Mouse (Mus musculus): Measurements from ENCODE around the gene Plxdc1. TPM values are rescaled to one million over a fixed set of nuclear protein-coding genes. Genes with fewer than 3 reads are reported as not detected.

Plxdc1 gene
- polyA plus RNA-seq, 1 experiment from 2014 or later, result not detected

DNA sequence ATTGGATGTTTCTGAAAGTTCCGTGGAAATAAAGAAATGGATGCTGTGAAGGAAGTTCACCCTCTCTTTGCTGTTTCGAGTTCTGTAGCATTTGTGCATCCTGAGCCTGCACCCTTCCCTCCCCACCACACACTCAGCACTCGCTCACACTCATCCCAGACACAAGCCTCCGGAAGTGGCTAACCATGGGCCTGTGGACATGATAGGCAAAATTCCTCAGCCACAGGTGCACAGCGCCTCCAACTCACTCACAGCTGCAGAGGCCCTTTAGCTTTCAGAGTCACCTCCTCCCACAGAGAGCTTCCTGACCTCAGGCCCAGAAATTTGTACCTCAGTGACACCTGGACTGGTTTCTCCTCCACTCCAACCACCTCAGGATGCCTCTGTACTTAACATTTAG, 8.4 kb downstream of the Plxdc1 start:
- no peak overlapping the region for H3K4me3 ChIP-seq (ENCODE audit: low read depth, low read length)
- no peak overlapping the region for H3K27ac ChIP-seq (ENCODE audit: low read depth, low read length)
- no peak overlapping the region for H3K9ac ChIP-seq (ENCODE audit: low read depth, low read length)
- H3K9me3 ChIP-seq (replicated peaks; ENCODE audit: control insufficient read depth, low read length), result no peaks in the 10 kb centered on the region
- ATAC-seq (replicated peaks; ENCODE audit: insufficient number of reproducible peaks, low FRiP score, low TSS enrichment), result no peak
- no peak overlapping the region for H3K4me2 ChIP-seq
- WGBS (ENCODE audit: insufficient replicate concordance), result 61% methylated on average over 5 of the region's 5 CpGs
- H3K36me3 ChIP-seq (ENCODE audit: control insufficient read depth, insufficient read depth, low read length), result no peaks in the 10 kb centered on the region
- H3K4me1 ChIP-seq (ENCODE audit: control insufficient read depth, insufficient read depth, low read length), result no peaks in the 10 kb centered on the region
- H3K27me3 ChIP-seq (ENCODE audit: control insufficient read depth, insufficient read depth, low read length), result peaks cover 10% of the 10 kb centered on the region; the same call in 1 of the 2 replicates

DNA sequence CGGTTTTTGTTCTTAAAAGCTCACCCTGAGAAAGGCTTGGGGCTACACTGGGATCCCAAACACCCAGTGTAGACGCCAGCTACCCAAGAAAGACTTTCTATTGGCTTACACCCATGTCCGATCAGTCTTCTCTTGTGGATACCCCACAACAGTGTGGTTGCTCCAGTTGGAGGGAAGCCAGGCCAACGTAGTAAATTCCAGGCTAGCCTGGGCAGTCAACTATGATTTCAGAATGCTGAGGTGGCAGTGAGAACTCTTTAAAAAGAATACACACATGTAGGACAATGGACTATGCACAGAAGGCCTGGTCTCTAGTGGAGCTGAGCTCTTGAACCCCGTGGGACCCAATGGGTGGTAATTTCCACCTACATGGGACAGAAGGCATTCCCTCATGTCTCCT, 11.5 kb downstream of the Plxdc1 start:
- Histone ChIP-seq H3K36me3 (ENCODE audit: control insufficient read depth, insufficient read depth, low read length) (no peaks in the 10 kb centered on the region), H3K27ac (ENCODE audit: low read depth, low read length) (no peak overlapping the region), H3K4me1 (ENCODE audit: control insufficient read depth, insufficient read depth, low read length) (no peaks in the 10 kb centered on the region), H3K9me3 (replicated peaks; ENCODE audit: control insufficient read depth, low read length) (no peaks in the 10 kb centered on the region), H3K9ac (ENCODE audit: low read depth, low read length) (no peak overlapping the region), H3K27me3 (ENCODE audit: control insufficient read depth, insufficient read depth, low read length) (peaks cover 2% of the 10 kb centered on the region; the same call in 1 of the 2 replicates), H3K4me3 (ENCODE audit: low read depth, low read length) (no peak overlapping the region), H3K4me2 (no peak overlapping the region)
- no peak for ATAC-seq (replicated peaks; ENCODE audit: insufficient number of reproducible peaks, low FRiP score, low TSS enrichment)
- 87% methylated on average over 5 of the region's 5 CpGs for WGBS (ENCODE audit: insufficient replicate concordance)

DNA sequence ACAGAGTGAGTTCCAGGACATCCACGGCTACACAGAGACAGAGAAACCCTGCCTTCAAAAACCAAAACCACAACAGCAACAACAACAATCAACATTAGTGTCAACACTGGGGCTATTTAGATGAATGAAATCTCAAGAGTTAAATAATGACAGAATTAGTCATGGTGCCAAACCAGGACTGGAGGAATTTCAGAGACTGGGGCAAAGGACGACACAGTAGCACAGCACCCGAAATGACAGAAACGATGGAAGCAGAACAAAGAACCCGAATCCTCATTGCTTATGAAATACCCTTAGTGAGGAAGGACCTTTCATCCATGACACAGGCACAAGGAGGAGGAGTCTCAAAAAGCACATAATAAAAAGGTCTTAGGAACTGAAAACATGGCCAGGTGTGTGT, 12.1 kb downstream of the Plxdc1 start:
- no peak overlapping the region for H3K9ac ChIP-seq (ENCODE audit: low read depth, low read length)
- WGBS (ENCODE audit: insufficient replicate concordance), result 86% methylated on average over 5 of the region's 5 CpGs
- ATAC-seq (replicated peaks; ENCODE audit: insufficient number of reproducible peaks, low FRiP score, low TSS enrichment), result no peak

DNA sequence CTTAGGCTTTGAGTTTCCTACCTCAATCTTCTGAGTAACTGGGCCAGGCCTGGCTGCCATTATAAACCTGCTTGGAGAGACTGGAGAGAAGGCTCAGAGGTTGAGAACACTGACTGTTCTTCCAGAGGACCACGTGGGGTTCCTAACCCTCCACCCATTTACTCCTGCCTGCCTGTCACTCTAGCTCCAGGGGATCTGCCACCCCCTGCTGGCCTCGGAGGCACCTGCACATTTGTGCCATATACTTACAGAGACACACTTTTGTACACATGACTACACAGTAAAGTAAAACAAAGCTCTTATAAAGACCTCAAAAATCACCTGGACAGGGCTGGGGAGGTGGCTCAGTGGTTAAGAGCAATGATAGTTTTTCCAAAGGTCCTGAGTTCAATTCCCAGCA, 13.8 kb downstream of the Plxdc1 start:
- H3K4me1 ChIP-seq (ENCODE audit: control insufficient read depth, insufficient read depth, low read length), result no peaks in the 10 kb centered on the region
- no peak overlapping the region for H3K4me2 ChIP-seq
- no peak overlapping the region for H3K4me3 ChIP-seq (ENCODE audit: low read depth, low read length)
- H3K27me3 ChIP-seq (ENCODE audit: control insufficient read depth, insufficient read depth, low read length), result no peaks in the 10 kb centered on the region
- H3K36me3 ChIP-seq (ENCODE audit: control insufficient read depth, insufficient read depth, low read length), result no peaks in the 10 kb centered on the region
- no peak for ATAC-seq (replicated peaks; ENCODE audit: insufficient number of reproducible peaks, low FRiP score, low TSS enrichment)
- WGBS (ENCODE audit: insufficient replicate concordance), result 70% methylated on average over 2 of the region's 2 CpGs
- H3K27ac ChIP-seq (ENCODE audit: low read depth, low read length), result no peak overlapping the region
- no peaks in the 10 kb centered on the region for H3K9me3 ChIP-seq (replicated peaks; ENCODE audit: control insufficient read depth, low read length)
- no peak overlapping the region for H3K9ac ChIP-seq (ENCODE audit: low read depth, low read length)

More for the DNA sequence above, 12.1 kb downstream of the Plxdc1 start:
- Histone ChIP-seq H3K27me3 (ENCODE audit: control insufficient read depth, insufficient read depth, low read length) (peaks cover 2% of the 10 kb centered on the region; the same call in 1 of the 2 replicates), H3K27ac (ENCODE audit: low read depth, low read length) (no peak overlapping the region), H3K4me1 (ENCODE audit: control insufficient read depth, insufficient read depth, low read length) (no peaks in the 10 kb centered on the region), H3K36me3 (ENCODE audit: control insufficient read depth, insufficient read depth, low read length) (no peaks in the 10 kb centered on the region), H3K9me3 (replicated peaks; ENCODE audit: control insufficient read depth, low read length) (no peaks in the 10 kb centered on the region), H3K4me3 (ENCODE audit: low read depth, low read length) (no peak overlapping the region), H3K4me2 (no peak overlapping the region)

DNA sequence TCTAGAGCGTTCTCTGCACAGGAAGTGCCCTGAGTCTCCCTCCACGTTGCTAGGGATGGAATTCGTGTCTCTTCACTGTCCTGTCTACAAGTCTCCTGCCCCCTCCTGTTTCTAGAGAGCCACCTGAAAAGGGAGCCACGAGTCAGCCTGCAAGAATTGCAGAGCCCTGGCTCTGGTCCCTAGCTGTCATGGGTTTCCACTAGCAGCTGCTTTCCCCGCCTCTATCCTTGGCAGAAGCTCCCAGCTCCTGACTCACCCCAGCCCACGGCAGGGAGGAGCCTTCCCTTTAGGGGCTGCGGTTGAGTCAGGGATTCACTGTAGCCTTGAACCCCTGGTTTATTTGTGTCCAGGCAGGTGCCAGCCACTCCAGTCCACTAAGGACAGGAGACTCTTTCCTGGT, 15.0 kb downstream of the Plxdc1 start:
- Histone ChIP-seq H3K27me3 (ENCODE audit: control insufficient read depth, insufficient read depth, low read length) (peaks cover 3% of the 10 kb centered on the region; the same call in 1 of the 2 replicates), H3K36me3 (ENCODE audit: control insufficient read depth, insufficient read depth, low read length) (no peaks in the 10 kb centered on the region), H3K4me2 (no peak overlapping the region), H3K4me1 (ENCODE audit: control insufficient read depth, insufficient read depth, low read length) (no peaks in the 10 kb centered on the region), H3K9me3 (replicated peaks; ENCODE audit: control insufficient read depth, low read length) (no peaks in the 10 kb centered on the region), H3K4me3 (ENCODE audit: low read depth, low read length) (no peak overlapping the region), H3K27ac (ENCODE audit: low read depth, low read length) (no peak overlapping the region), H3K9ac (ENCODE audit: low read depth, low read length) (no peak overlapping the region)
- no peak for ATAC-seq (replicated peaks; ENCODE audit: insufficient number of reproducible peaks, low FRiP score, low TSS enrichment)
- 23% methylated on average over 7 of the region's 7 CpGs for WGBS (ENCODE audit: insufficient replicate concordance)

DNA sequence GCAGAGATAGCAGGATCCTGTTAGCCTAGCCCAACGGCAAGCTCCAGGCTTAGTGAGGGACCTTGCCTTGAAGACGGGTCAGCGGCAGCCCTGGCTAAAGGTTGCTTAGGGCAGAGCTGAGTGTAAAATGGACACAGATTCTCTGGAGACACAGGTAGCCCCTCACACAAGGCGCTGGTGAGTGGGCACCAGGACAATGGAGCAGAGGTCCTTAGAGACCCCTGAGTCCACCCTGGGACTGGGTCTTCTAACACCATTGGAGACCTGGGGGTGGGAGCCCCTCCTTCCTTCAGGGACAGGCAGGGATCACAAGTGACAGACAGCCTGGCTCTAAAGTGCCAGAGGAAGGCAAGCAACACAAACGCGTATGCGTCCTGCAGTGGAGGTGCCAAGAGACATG, 15.5 kb downstream of the Plxdc1 start:
- no peak overlapping the region for H3K27ac ChIP-seq (ENCODE audit: low read depth, low read length)
- no peaks in the 10 kb centered on the region for H3K4me1 ChIP-seq (ENCODE audit: control insufficient read depth, insufficient read depth, low read length)
- no peaks in the 10 kb centered on the region for H3K36me3 ChIP-seq (ENCODE audit: control insufficient read depth, insufficient read depth, low read length)
- no peaks in the 10 kb centered on the region for H3K9me3 ChIP-seq (replicated peaks; ENCODE audit: control insufficient read depth, low read length)
- WGBS (ENCODE audit: insufficient replicate concordance), result 75% methylated on average over 7 of the region's 7 CpGs
- no peak overlapping the region for H3K9ac ChIP-seq (ENCODE audit: low read depth, low read length)
- no peak for ATAC-seq (replicated peaks; ENCODE audit: insufficient number of reproducible peaks, low FRiP score, low TSS enrichment)
- H3K4me2 ChIP-seq, result no peak overlapping the region
- H3K27me3 ChIP-seq (ENCODE audit: control insufficient read depth, insufficient read depth, low read length), result peaks cover 3% of the 10 kb centered on the region; the same call in 1 of the 2 replicates
- H3K4me3 ChIP-seq (ENCODE audit: low read depth, low read length), result no peak overlapping the region

DNA sequence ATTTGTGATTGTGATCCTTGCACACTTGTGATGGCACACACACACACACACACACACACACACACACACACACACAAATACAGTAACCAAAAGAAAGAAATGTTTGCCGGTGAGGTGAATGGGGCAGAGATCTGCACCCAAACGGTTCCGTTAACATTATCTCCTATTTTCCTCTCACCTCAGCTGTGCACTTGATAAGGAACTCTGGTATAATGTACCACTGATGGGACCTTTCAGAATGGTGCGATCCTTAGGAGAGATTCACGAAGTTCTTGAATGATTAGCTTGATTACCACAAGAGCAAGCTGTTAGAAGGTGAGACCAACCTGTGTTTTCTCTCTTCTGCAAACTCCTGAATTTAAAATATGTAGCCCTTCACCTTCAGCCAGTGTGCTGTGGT, 17.9 kb downstream of the Plxdc1 start:
- no peak for ATAC-seq (replicated peaks; ENCODE audit: insufficient number of reproducible peaks, low FRiP score, low TSS enrichment)
- Histone ChIP-seq H3K4me1 (ENCODE audit: control insufficient read depth, insufficient read depth, low read length) (no peaks in the 10 kb centered on the region), H3K4me2 (no peak overlapping the region), H3K9ac (ENCODE audit: low read depth, low read length) (no peak overlapping the region), H3K9me3 (replicated peaks; ENCODE audit: control insufficient read depth, low read length) (no peaks in the 10 kb centered on the region), H3K27me3 (ENCODE audit: control insufficient read depth, insufficient read depth, low read length) (peaks cover 5% of the 10 kb centered on the region; the same call in 1 of the 2 replicates), H3K36me3 (ENCODE audit: control insufficient read depth, insufficient read depth, low read length) (no peaks in the 10 kb centered on the region), H3K27ac (ENCODE audit: low read depth, low read length) (no peak overlapping the region), H3K4me3 (ENCODE audit: low read depth, low read length) (no peak overlapping the region)
- 54% methylated on average over 5 of the region's 5 CpGs for WGBS (ENCODE audit: insufficient replicate concordance)

DNA sequence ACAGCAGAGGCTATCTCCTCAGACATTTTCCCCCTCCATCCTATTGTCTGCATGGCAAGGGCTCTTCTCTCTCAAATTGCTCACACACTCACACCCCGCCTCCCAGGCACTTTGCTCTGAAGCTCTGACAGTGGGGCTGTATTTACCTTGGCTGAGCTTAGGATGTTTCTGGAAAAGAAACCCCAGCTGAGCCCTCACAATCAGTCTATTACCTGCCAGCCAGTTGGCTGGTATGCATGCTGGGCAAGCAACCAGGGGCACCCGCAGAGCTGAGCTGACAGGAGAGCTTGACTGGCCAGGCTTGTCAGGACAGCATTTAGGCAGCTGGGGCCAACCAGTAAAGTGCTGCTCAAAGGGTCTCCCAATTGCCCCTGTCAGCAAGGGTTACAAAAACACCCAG, 19.1 kb downstream of the Plxdc1 start:
- Histone ChIP-seq H3K36me3 (ENCODE audit: control insufficient read depth, insufficient read depth, low read length) (no peaks in the 10 kb centered on the region), H3K9ac (ENCODE audit: low read depth, low read length) (no peak overlapping the region), H3K4me3 (ENCODE audit: low read depth, low read length) (no peak overlapping the region), H3K4me2 (no peak overlapping the region), H3K4me1 (ENCODE audit: control insufficient read depth, insufficient read depth, low read length) (no peaks in the 10 kb centered on the region), H3K27ac (ENCODE audit: low read depth, low read length) (no peak overlapping the region), H3K27me3 (ENCODE audit: control insufficient read depth, insufficient read depth, low read length) (peaks cover 5% of the 10 kb centered on the region; the same call in 1 of the 2 replicates), H3K9me3 (replicated peaks; ENCODE audit: control insufficient read depth, low read length) (no peaks in the 10 kb centered on the region)
- WGBS (ENCODE audit: insufficient replicate concordance), result 43% methylated on average over 2 of the region's 2 CpGs
- ATAC-seq (replicated peaks; ENCODE audit: insufficient number of reproducible peaks, low FRiP score, low TSS enrichment), result no peak

DNA sequence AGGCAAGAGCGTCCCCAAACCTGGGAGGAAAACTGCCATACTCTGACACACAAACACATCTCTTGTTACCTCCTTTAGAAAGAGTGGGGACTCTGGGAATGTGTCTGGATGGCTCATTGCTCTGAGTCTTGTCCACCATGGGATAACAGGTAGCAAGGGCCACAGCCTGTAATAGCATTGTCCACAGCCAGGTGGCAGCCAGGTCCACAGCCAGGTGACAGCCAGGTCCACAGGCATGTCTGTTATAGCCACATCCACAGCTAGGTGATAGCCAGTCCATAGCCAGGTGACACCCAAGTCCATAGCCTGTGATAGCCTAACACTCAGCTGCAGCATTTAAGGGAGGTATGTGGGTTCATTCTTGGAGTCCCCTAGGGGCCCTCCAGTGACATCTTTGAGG, 25.3 kb downstream of the Plxdc1 start:
- Histone ChIP-seq H3K27me3 (ENCODE audit: control insufficient read depth, insufficient read depth, low read length) (peaks cover 2% of the 10 kb centered on the region; the same call in 1 of the 2 replicates), H3K9ac (ENCODE audit: low read depth, low read length) (no peak overlapping the region), H3K4me3 (ENCODE audit: low read depth, low read length) (no peak overlapping the region), H3K9me3 (replicated peaks; ENCODE audit: control insufficient read depth, low read length) (no peaks in the 10 kb centered on the region), H3K4me2 (no peak overlapping the region), H3K36me3 (ENCODE audit: control insufficient read depth, insufficient read depth, low read length) (no peaks in the 10 kb centered on the region), H3K27ac (ENCODE audit: low read depth, low read length) (no peak overlapping the region), H3K4me1 (ENCODE audit: control insufficient read depth, insufficient read depth, low read length) (no peaks in the 10 kb centered on the region)
- no peak for ATAC-seq (replicated peaks; ENCODE audit: insufficient number of reproducible peaks, low FRiP score, low TSS enrichment)
- 75% methylated on average over 1 of the region's 1 CpGs for WGBS (ENCODE audit: insufficient replicate concordance)

Data from heart, embryonic 11.5 days (tissue).